Mouse (Mus musculus): ENCODE measurements around the gene Nrxn2. TPM values are rescaled to one million over a fixed set of nuclear protein-coding genes. Genes with fewer than 3 reads are reported as not detected.
A peak's percentile ranks its signal among the peaks of the same experiment; 100 is the strongest.

Nrxn2 gene
- polyA plus RNA-seq, 2 experiments: 2.6 to 3.6 TPM

- peaks cover 31% of the 10 kb centered on the region for H3K36me3 ChIP-seq (ENCODE audit: control insufficient read depth, insufficient read depth, low read length)
- no peak for ATAC-seq (ENCODE audit: low FRiP score, low read depth)
- WGBS: 97% methylated on average over 5 of the region's 5 CpGs
These were observed 37.3 kb upstream of the Nrxn2 start for GRCm38 (mm10) chr19:6381238-6381637.

DNA sequence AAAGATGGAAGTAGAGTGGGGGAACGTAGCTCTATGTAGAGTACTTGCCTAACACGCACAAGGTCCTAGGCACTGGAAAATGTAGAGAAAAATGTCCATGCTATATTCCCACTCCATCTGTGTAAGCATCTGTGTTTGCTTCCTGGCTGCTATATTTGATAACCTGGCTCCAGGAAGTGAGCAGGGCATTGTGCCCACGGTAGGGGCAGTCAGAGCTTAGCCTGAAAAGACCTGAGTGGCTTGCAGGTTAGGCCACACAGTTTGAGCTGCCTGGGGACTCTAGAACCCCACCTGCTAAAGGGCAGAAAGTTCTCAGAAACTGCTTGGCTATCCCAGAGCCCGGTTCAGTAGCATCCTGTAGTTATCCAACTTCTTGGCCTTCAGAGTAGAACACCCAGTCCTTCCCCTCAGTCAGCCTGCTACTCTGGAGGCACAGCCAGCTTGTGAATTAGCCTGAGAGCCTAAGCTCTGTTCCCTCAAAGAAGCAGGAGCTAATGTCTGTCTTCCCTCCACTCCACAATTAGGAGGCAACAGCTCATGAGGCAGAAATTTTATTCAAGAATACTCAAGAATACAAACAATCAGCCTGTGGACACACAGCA is 36.1 kb upstream of the Nrxn2 start:
- Histone ChIP-seq H3K9ac (ENCODE audit: low read depth, low read length, severe bottlenecking) (no peak overlapping the region), H3K4me3 (replicated peaks; ENCODE audit: low read length) (no peak overlapping the region), H3K4me1 (ENCODE audit: control insufficient read depth, insufficient read depth, low read length) (peaks cover 6% of the 10 kb centered on the region), H3K9me3 (ENCODE audit: control insufficient read depth, low read length) (no peaks in the 10 kb centered on the region), H3K4me2 (replicated peaks; ENCODE audit: low read depth, low read length, severe bottlenecking) (no peak overlapping the region), H3K27ac (replicated peaks; ENCODE audit: low read depth, low read length) (no peak overlapping the region), H3K27me3 (ENCODE audit: control insufficient read depth, insufficient read depth, low read length) (no peaks in the 10 kb centered on the region), H3K36me3 (ENCODE audit: control insufficient read depth, insufficient read depth, low read length) (peaks cover 19% of the 10 kb centered on the region)
- WGBS: 90% methylated on average over 4 of the region's 4 CpGs
- ATAC-seq (ENCODE audit: low FRiP score, low read depth): no peak
- DNase-seq (ENCODE audit: low spot score): no peak
- TF ChIP-seq POLR2A (IDR thresholded peaks at IDR 0.05; ENCODE audit: borderline replicate concordance, extremely low read depth, insufficient read depth, insufficient read length): no peak

More at GRCm38 (mm10) chr19:6381238-6381637, 37.3 kb upstream of the Nrxn2 start:
- Histone ChIP-seq H3K4me2 (replicated peaks; ENCODE audit: low read depth, low read length, severe bottlenecking) (no peak overlapping the region), H3K9me3 (ENCODE audit: control insufficient read depth, low read length) (no peaks in the 10 kb centered on the region), H3K9ac (ENCODE audit: low read depth, low read length, severe bottlenecking) (no peak overlapping the region), H3K27ac (replicated peaks; ENCODE audit: low read depth, low read length) (no peak overlapping the region), H3K27me3 (ENCODE audit: control insufficient read depth, insufficient read depth, low read length) (no peaks in the 10 kb centered on the region), H3K4me1 (ENCODE audit: control insufficient read depth, insufficient read depth, low read length) (peaks cover 6% of the 10 kb centered on the region), H3K4me3 (replicated peaks; ENCODE audit: low read length) (no peak overlapping the region)
- no peak for TF ChIP-seq POLR2A (IDR thresholded peaks at IDR 0.05; ENCODE audit: borderline replicate concordance, extremely low read depth, insufficient read depth, insufficient read length)
- DNase-seq (ENCODE audit: low spot score): no peak

- 51% methylated on average over 5 of the region's 5 CpGs for WGBS
- no peak for ATAC-seq (ENCODE audit: low FRiP score, low read depth)
These were observed 35.1 kb upstream of the Nrxn2 start for GRCm38 (mm10) chr19:6383470-6383869.

DNA sequence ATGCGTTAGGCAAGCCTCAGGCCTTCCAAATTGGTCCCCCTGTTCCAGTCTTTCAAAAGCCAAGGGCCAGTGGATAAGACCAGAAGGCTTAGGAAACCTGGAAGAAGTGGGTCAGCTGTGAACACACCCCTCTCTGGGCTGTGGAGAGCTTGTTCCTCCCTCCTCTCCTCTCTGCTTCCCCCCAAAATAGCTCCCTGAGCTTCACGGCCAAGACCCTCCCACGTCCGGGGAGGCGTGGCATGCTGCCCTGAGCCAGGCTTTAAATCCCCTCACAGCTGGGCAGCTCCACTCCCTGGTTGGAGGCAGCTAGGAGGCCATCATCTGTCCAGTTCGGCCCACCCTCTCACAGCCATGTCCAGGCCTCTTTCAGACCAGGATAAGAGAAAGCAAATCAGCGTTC is 34.4 kb upstream of the Nrxn2 start, which contains the start of gene Pygm:
Gene Pygm (plus strand): TSS at position 272 of the 400 bp plus-strand sequence.
- 17% methylated on average over 7 of the region's 7 CpGs for WGBS
- Histone ChIP-seq H3K36me3 (ENCODE audit: control insufficient read depth, insufficient read depth, low read length) (peaks cover 2% of the 10 kb centered on the region; the same call in 1 of the 2 replicates), H3K4me2 (replicated peaks; ENCODE audit: low read depth, low read length, severe bottlenecking) (no peak within 1 kb of the TSS), H3K9me3 (ENCODE audit: control insufficient read depth, low read length) (no peaks in the 10 kb centered on the region), H3K4me3 (replicated peaks; ENCODE audit: low read length) (no peak within 1 kb of the TSS), H3K27ac (replicated peaks; ENCODE audit: low read depth, low read length) (peak within 1 kb of the TSS; percentile 33; the same call in 1 of the 2 replicates), H3K4me1 (ENCODE audit: control insufficient read depth, insufficient read depth, low read length) (peaks cover 6% of the 10 kb centered on the region), H3K9ac (ENCODE audit: low read depth, low read length, severe bottlenecking) (peak within 1 kb of the TSS; percentile 25; the same call in 1 of the 2 replicates), H3K27me3 (ENCODE audit: control insufficient read depth, insufficient read depth, low read length) (no peaks in the 10 kb centered on the region)
- no peak for TF ChIP-seq POLR2A (IDR thresholded peaks at IDR 0.05; ENCODE audit: borderline replicate concordance, extremely low read depth, insufficient read depth, insufficient read length)
- peak; percentile 48 for ATAC-seq (ENCODE audit: low FRiP score, low read depth)
- peak; percentile 50 for DNase-seq (ENCODE audit: low spot score)

More at GRCm38 (mm10) chr19:6383470-6383869, 35.1 kb upstream of the Nrxn2 start:
- Histone ChIP-seq H3K4me2 (replicated peaks; ENCODE audit: low read depth, low read length, severe bottlenecking) (no peak overlapping the region), H3K9ac (ENCODE audit: low read depth, low read length, severe bottlenecking) (no peak overlapping the region), H3K4me1 (ENCODE audit: control insufficient read depth, insufficient read depth, low read length) (peaks cover 6% of the 10 kb centered on the region), H3K27ac (replicated peaks; ENCODE audit: low read depth, low read length) (no peak overlapping the region), H3K36me3 (ENCODE audit: control insufficient read depth, insufficient read depth, low read length) (peaks cover 8% of the 10 kb centered on the region), H3K27me3 (ENCODE audit: control insufficient read depth, insufficient read depth, low read length) (no peaks in the 10 kb centered on the region), H3K9me3 (ENCODE audit: control insufficient read depth, low read length) (no peaks in the 10 kb centered on the region), H3K4me3 (replicated peaks; ENCODE audit: low read length) (no peak overlapping the region)
- DNase-seq (ENCODE audit: low spot score): no peak
- no peak for TF ChIP-seq POLR2A (IDR thresholded peaks at IDR 0.05; ENCODE audit: borderline replicate concordance, extremely low read depth, insufficient read depth, insufficient read length)

GRCm38 (mm10) chr19:6384954-6385353 is 33.6 kb upstream of the Nrxn2 start:
- DNase-seq (ENCODE audit: low spot score) (no peak), ATAC-seq (ENCODE audit: low FRiP score, low read depth) (no peak)
- WGBS: 77% methylated on average over 11 of the region's 11 CpGs
- H3K9ac ChIP-seq (ENCODE audit: low read depth, low read length, severe bottlenecking): no peak overlapping the region
- no peaks in the 10 kb centered on the region for H3K9me3 ChIP-seq (ENCODE audit: control insufficient read depth, low read length)
- H3K27ac ChIP-seq (replicated peaks; ENCODE audit: low read depth, low read length): no peak overlapping the region
- H3K36me3 ChIP-seq (ENCODE audit: control insufficient read depth, insufficient read depth, low read length): no peaks in the 10 kb centered on the region
- no peak overlapping the region for H3K4me3 ChIP-seq (replicated peaks; ENCODE audit: low read length)
- no peak overlapping the region for H3K4me2 ChIP-seq (replicated peaks; ENCODE audit: low read depth, low read length, severe bottlenecking)
- no peaks in the 10 kb centered on the region for H3K27me3 ChIP-seq (ENCODE audit: control insufficient read depth, insufficient read depth, low read length)
- TF ChIP-seq POLR2A (IDR thresholded peaks at IDR 0.05; ENCODE audit: borderline replicate concordance, extremely low read depth, insufficient read depth, insufficient read length): no peak
- H3K4me1 ChIP-seq (ENCODE audit: control insufficient read depth, insufficient read depth, low read length): peaks cover 13% of the 10 kb centered on the region

Measured in limb, embryonic 14.5 days (tissue).